Mouse (Mus musculus): ENCODE data around the gene Arg2. TPM values are rescaled to one million over a fixed set of nuclear protein-coding genes. Genes with fewer than 3 reads are reported as not detected.
"Not testable (repeated sequence)": the region's sequence is repeated elsewhere in the genome, so short reads cannot be mapped to it uniquely, and the experiment has no call there.

Gene Arg2
- polyA plus RNA-seq, 1 experiment = 38.4 TPM

- DNase-seq (ENCODE audit: low read depth, low spot score) = no peak
Observed at GRCm38 (mm10) chr12:79169173-79169572, 38.6 kb downstream of the Arg2 start.

- no peak for DNase-seq (ENCODE audit: low read depth, low spot score)
- 59% methylated on average over 3 of the region's 3 CpGs for WGBS
Observed at GRCm38 (mm10) chr12:79170421-79170820, 39.8 kb downstream of the Arg2 start.

- 10% methylated on average over 12 of the region's 12 CpGs for WGBS
- DNase-seq (ENCODE audit: low read depth, low spot score) = no peak
Observed at GRCm38 (mm10) chr12:79171269-79171995, 40.9 kb downstream of the Arg2 start.

DNA sequence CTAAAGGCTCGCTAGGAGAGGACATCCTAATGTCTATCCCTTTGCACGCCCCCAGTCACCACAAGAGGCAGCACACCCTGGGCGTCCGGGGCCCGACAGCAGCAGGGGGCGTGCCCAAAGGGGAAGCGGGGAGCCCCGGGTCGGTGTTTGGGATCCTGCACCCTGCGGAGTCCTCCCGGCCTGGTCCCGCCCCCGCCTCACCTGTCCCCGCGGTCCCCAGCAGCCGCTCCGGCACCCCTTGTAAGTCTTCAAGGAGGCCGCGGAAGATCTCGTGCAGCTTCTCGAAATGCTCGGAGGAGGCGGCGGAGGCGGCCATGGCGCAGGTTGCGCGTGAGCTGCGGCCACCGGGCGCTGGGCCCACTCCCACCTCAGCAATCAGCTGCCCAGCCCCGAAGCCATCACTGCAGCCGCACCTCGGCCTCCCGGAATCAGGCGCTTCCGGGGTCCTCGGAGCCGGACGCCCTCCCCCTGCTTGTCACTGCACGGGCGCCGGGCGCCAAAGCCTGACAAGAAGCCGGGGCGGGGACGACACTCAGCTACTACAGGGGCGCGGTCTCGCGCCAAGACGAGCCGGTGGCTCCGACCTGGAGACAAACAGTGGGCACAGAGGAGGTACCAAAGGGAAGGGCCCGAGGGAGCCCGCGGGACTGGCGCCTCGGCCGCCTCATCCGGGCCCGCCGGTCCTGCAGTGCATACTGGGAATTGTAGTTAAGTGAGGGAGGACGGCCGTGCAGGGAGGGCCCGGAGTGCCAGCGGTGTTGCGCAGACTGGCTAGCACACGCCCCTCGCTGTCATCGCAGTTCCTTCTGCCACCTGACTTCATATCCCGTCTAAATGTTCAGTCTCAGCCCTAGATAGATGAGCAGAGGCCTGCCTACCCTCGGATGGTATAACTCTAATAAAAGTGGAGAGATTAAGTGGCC, 41.7 kb downstream of the Arg2 start, which contains the start of gene Vti1b:
Vti1b (minus strand) TSS at position 649 of the 923 bp plus-strand sequence.
- peak; percentile 65 for DNase-seq (ENCODE audit: low read depth, low spot score)
- WGBS = 1% methylated on average over 73 of the region's 73 CpGs

DNA sequence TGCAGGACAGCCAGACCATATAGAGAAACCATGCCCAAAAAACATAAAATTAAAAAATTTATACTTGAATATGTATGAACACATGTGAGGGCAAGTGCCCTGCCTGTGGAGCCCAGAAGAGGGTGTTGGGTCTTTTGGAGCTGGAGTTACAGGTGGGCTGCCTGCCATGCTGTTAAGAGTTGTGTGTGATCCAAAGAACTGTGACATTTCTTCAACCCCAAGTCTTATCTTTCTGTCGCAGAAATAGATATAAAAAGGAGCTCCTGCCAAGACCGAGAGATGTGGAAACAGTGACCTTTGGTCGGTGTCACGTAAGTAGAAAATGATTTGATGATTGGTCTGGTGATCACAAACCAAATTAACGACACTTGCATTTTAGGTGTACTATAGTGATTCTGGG, 43.1 kb downstream of the Arg2 start:
- 28% methylated on average over 5 of the region's 5 CpGs for WGBS

DNA sequence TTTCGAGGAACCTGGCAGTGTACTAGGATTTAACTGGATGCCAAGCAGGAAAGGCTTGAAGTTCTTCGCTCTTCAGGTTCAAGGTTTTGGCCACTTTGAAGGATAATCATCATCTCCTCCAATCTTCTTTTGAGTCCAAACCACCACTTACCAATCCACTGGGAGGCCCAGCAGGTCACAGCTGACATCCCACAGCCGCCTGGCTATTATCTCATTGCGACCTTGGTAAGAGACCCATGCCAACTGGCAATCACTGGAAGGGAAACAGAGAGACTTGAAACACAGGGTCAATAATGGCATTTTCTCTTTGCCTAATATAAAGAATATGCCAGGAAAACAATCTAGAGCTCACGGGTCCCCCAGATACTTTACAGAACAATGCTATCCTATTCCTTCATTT, 45.4 kb downstream of the Arg2 start:
- 94% methylated on average over 5 of the region's 5 CpGs for WGBS
- no peak for DNase-seq (ENCODE audit: low read depth, low spot score)

More for the DNA sequence above, 43.1 kb downstream of the Arg2 start:
- DNase-seq (ENCODE audit: low read depth, low spot score) = no peak

GRCm38 (mm10) chr12:79185160-79185559, 54.6 kb downstream of the Arg2 start:
- 84% methylated on average over 5 of the region's 6 CpGs for WGBS
- DNase-seq (ENCODE audit: low read depth, low spot score) = not testable (repeated sequence)

GRCm38 (mm10) chr12:79190931-79191673, 60.5 kb downstream of the Arg2 start:
- under 1% methylated on average over 18 of the region's 18 CpGs for WGBS
- DNase-seq (ENCODE audit: low read depth, low spot score) = peak; percentile 53

DNA sequence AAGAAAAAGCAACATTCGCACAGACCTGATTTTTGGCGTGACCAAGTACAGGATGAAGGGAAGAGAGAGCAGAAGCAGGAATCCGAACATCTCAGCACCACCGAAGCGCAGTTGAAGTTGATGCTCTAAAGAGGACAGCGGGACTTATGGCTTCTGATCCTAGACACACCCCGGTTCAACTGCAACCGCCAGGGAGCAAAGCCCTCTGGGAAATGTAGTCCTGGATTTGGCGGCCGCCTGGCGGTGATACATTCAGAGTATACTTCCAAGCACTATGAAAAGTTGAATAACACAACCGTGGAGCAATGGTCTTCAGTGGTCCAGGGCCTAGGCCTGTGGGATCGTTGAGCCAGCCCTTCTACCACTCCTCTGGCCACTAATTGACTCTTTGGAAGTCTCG, 61.1 kb downstream of the Arg2 start:
- WGBS = 5% methylated on average over 14 of the region's 14 CpGs
- peak; percentile 60 for DNase-seq (ENCODE audit: low read depth, low spot score)

- WGBS = 51% methylated on average over 6 of the region's 6 CpGs
- DNase-seq (ENCODE audit: low read depth, low spot score) = no peak
Observed at GRCm38 (mm10) chr12:79192193-79192592, 61.6 kb downstream of the Arg2 start, which contains the start of gene Rdh11. Gene Rdh11, minus strand, starts transcription at chr12:79192293.

- DNase-seq (ENCODE audit: low read depth, low spot score) = peak; percentile 63
- WGBS = 1% methylated on average over 3 of the region's 3 CpGs
Observed at GRCm38 (mm10) chr12:79193441-79193840, 62.9 kb downstream of the Arg2 start.

- DNase-seq (ENCODE audit: low read depth, low spot score) = no peak
- WGBS = 38% methylated on average over 5 of the region's 5 CpGs
Observed at GRCm38 (mm10) chr12:79197105-79197504, 66.5 kb downstream of the Arg2 start.

DNA sequence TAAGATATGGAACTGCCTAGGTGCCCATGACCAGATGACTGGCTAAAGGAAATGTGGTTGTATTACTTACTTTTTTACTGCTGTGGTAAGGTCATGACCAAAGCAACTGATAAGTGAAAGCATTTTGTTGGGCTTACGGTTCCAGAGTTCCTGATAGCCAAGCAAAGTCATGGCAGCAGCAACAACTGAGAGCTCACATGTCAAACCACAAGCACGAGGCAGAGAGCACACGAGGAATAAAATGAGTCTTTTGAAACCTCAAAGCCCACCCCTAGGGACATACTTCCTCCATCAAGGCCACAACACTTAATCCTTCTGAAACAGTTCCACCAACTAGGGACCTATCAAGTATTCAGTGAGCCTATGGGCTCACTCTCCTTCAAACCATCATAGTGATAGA, 71.3 kb downstream of the Arg2 start:
- WGBS = 73% methylated on average over 3 of the region's 3 CpGs
- DNase-seq (ENCODE audit: low read depth, low spot score) = no peak

Other genes with a start within 250 kb of the Arg2 start
- 16.3 and 37.4 TPM in 2 replicates for gene Plek2, start 223.8 kb upstream of the Arg2 start, polyA plus RNA-seq (2012; rRNA removed)
- 9.8 and 11.0 TPM in 2 replicates for gene Tmem229b, start 123.2 kb upstream of the Arg2 start, polyA plus RNA-seq (2012; rRNA removed)
- 13.3 and 26.2 TPM in 2 replicates for gene Plekhh1, start 101.6 kb upstream of the Arg2 start, polyA plus RNA-seq (2012; rRNA removed)
- 8.4 and 13.1 TPM in 2 replicates for gene Pigh, start 41.1 kb upstream of the Arg2 start, polyA plus RNA-seq (2012; rRNA removed)
- 32.9 and 42.3 TPM in 2 replicates for gene Vti1b, start 41.9 kb downstream of the Arg2 start, polyA plus RNA-seq (2012; rRNA removed)
- gene Rdh11, start 61.5 kb downstream of the Arg2 start, polyA plus RNA-seq (2012; rRNA removed) = 15.5 and 30.2 TPM in 2 replicates
- 1.2 and 1.5 TPM in 2 replicates for gene Rdh12, start 78.1 kb downstream of the Arg2 start, polyA plus RNA-seq (2012; rRNA removed)
- 12.5 and 21.0 TPM in 2 replicates for gene Zfyve26, start 165.5 kb downstream of the Arg2 start, polyA plus RNA-seq (2012; rRNA removed)
- 1.3 and 1.7 TPM in 2 replicates for gene Rad51b, start 166.5 kb downstream of the Arg2 start, polyA plus RNA-seq (2012; rRNA removed)

Measured in large intestine, adult 2 months (tissue).